Mouse (Mus musculus): ENCODE data around the gene Rock2.

DNA sequence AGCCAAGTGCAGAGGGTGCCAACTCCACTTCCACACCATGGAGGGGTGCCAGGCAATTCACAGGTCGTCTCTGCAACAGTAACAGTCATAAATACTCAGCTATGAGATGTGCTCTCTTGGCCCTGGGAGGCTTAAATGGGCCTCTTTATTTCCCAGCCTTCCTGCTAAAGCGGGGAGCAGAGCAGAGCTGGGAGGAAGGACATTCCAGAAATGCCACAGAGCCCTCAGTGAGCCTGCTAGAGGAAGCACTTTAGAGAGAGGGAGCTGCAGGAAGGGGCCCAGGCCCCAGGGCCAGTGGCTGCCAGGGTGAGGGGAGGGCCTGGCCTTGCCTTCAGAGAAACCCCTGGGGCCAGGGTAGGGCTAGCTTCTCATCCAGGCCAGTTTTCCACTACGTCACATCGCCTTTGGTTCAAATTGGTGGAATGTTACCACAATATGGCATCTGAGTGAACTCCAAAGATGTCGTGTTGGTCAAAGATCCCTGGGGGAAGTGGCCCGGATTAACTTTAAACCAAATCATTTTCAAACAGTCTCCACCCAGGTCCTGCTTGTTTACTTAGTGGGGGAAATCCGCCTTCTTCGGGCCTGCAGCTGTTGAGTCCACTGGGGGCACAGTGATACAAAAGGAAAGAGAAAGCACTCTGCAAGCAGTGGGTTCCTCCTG is 24.2 kb upstream of the Rock2 start:
- TF ChIP-seq CTCF (IDR thresholded peaks at IDR 0.05; ENCODE audit: low read depth, low read length) (no peak), TAL1 (conservative IDR thresholded peaks at IDR 0.05; ENCODE audit: low read depth, low read length) (no peak), POLR2AphosphoS5 (IDR thresholded peaks at IDR 0.05; ENCODE audit: insufficient replicate concordance, low read depth, low read length) (no peak), GATA1 (IDR thresholded peaks at IDR 0.05; ENCODE audit: borderline replicate concordance, low read length) (no peak), GATA2 (IDR thresholded peaks at IDR 0.05; ENCODE audit: borderline replicate concordance, low read depth, low read length) (no peak)
